ENCODE assay signal across 8 mouse cellular contexts in genomic region chr13:92353956-92354355, GRCm38 (mm10). TPM values are rescaled to one million over a fixed set of nuclear protein-coding genes. Genes with fewer than 3 reads are reported as not detected.
DNase-seq lines count a peak whose midpoint lies in the region; ATAC-seq and TF ChIP-seq lines count a peak whose summit lies in the region.

No protein-coding gene starts in this region.

- peak overlapping the region; percentile 56 for H3K4me2 ChIP-seq in forebrain, embryonic 11.5 days (ENCODE audit: low read depth, low read length, severe bottlenecking)
- peak overlapping the region; percentile 95 for H3K4me2 ChIP-seq in limb, embryonic 12.5 days

- no peaks in the 10 kb centered on the region for H3K27me3 ChIP-seq in erythroblast, embryonic 14.5 days (ENCODE audit: control insufficient read depth)
- H3K27me3 ChIP-seq in E14TG2a.4 (ENCODE audit: insufficient read depth, low read length) = no peaks in the 10 kb centered on the region
- H3K27me3 ChIP-seq in forebrain, embryonic 11.5 days (ENCODE audit: control insufficient read depth, insufficient read depth, low read length) = no peaks in the 10 kb centered on the region
- no peaks in the 10 kb centered on the region for H3K27me3 ChIP-seq in limb, embryonic 12.5 days

- 37% methylated on average over 4 of the region's 4 CpGs for WGBS in forebrain, embryonic 11.5 days
- 23% methylated on average over 4 of the region's 4 CpGs for WGBS in limb, embryonic 12.5 days

- peak overlapping the region; percentile 48; the same call in 1 of the 2 replicates for H3K9ac ChIP-seq in forebrain, embryonic 11.5 days (ENCODE audit: low read length)
- H3K9ac ChIP-seq in limb, embryonic 12.5 days (replicated peaks) = peak overlapping the region; percentile 76

- ATAC-seq in erythroblast, adult 5-6 weeks (replicated peaks; ENCODE audit: low FRiP score, poor library complexity, severe bottlenecking) = no peak
- ATAC-seq in forebrain, embryonic 11.5 days (replicated peaks; ENCODE audit: low FRiP score) = no peak; the same call in 1 of the 2 replicates
- ATAC-seq in limb, embryonic 12.5 days (ENCODE audit: insufficient number of reproducible peaks, insufficient read depth, low FRiP score, low TSS enrichment, low read depth) = no peak

- H3K36me3 ChIP-seq in erythroblast, embryonic 14.5 days (ENCODE audit: control insufficient read depth) = peaks cover 66% of the 10 kb centered on the region
- peaks cover 65% of the 10 kb centered on the region for H3K36me3 ChIP-seq in E14TG2a.4 (ENCODE audit: insufficient read depth, low read length)
- H3K36me3 ChIP-seq in forebrain, embryonic 11.5 days (ENCODE audit: control insufficient read depth, insufficient read depth, low read length) = no peaks in the 10 kb centered on the region
- H3K36me3 ChIP-seq in limb, embryonic 12.5 days = peaks cover 28% of the 10 kb centered on the region; the same call in 1 of the 2 replicates

- no peak overlapping the region for H3K27ac ChIP-seq in forebrain, embryonic 11.5 days (ENCODE audit: low read depth, low read length)
- no peak overlapping the region for H3K27ac ChIP-seq in limb, embryonic 12.5 days

- no peaks in the 10 kb centered on the region for H3K9me3 ChIP-seq in erythroblast, embryonic 14.5 days (ENCODE audit: control insufficient read depth, low read length)
- no peaks in the 10 kb centered on the region for H3K9me3 ChIP-seq in E14TG2a.4 (ENCODE audit: low read length)
- H3K9me3 ChIP-seq in forebrain, embryonic 11.5 days (ENCODE audit: control insufficient read depth, low read length) = no peaks in the 10 kb centered on the region
- no peaks in the 10 kb centered on the region for H3K9me3 ChIP-seq in limb, embryonic 12.5 days

- peaks cover 46% of the 10 kb centered on the region for H3K4me1 ChIP-seq in erythroblast, embryonic 14.5 days (ENCODE audit: control insufficient read depth)
- H3K4me1 ChIP-seq in E14TG2a.4 (replicated peaks; ENCODE audit: low read depth, low read length) = peaks cover 25% of the 10 kb centered on the region
- H3K4me1 ChIP-seq in forebrain, embryonic 11.5 days (replicated peaks; ENCODE audit: control insufficient read depth, insufficient read depth, low read length) = peaks cover 4% of the 10 kb centered on the region; the same call in 1 of the 2 replicates
- H3K4me1 ChIP-seq in limb, embryonic 12.5 days (replicated peaks) = peaks cover 18% of the 10 kb centered on the region

- H3K4me3 ChIP-seq in erythroblast, embryonic 14.5 days (replicated peaks) = peak overlapping the region; percentile 88
- peak overlapping the region; percentile 93 for H3K4me3 ChIP-seq in E14TG2a.4 (replicated peaks; ENCODE audit: low read length)
- peak overlapping the region; percentile 68 for H3K4me3 ChIP-seq in forebrain, embryonic 11.5 days (ENCODE audit: low read depth, low read length)
- peak overlapping the region; percentile 69 for H3K4me3 ChIP-seq in limb, embryonic 12.5 days (replicated peaks)

- no peak for DNase-seq in forebrain, embryonic 11.5 days (ENCODE audit: low spot score)
- DNase-seq in natural killer cell, adult 2 months (ENCODE audit: low spot score in 2 of 2) = peak; percentile 39 to 51
- no peak for DNase-seq in left cerebral cortex, adult 9 months (ENCODE audit: low spot score in 2 of 2)
- no peak for DNase-seq in spleen, postnatal 14 days (ENCODE audit: low spot score in 2 of 2)

- TF ChIP-seq CTCF in E14TG2a.4 (conservative IDR thresholded peaks at IDR 0.05; ENCODE audit: low read length) = no peak

RNA-seq across cellular contexts. Expression of gene Dhfr, which starts 0.6 kb away (rescaled TPM):
- 0.21 and 0.23 TPM in 2 replicates for polyA plus RNA-seq in erythroblast, embryonic 14.5 days (2012)
- total RNA-seq in erythroblast, adult 5-6 weeks (2015; ENCODE audit: low replicate concordance) = 6.1 and 8.8 TPM in 2 replicates
- 7.1 TPM in 2 replicates for total RNA-seq in erythroblast, adult 5-6 weeks (2017; ENCODE audit: low replicate concordance)
- 29.1 and 29.6 TPM in 2 replicates for polyA plus RNA-seq in forebrain, embryonic 11.5 days (2014; fragmentation: Nextera tagmentation; extraction: Ambion mirVana)
- polyA plus RNA-seq in limb, embryonic 12.5 days (2016; fragmentation: Nextera tagmentation; extraction: Ambion mirVana) = 20.7 and 21.9 TPM in 2 replicates

RNA-seq across cellular contexts. Expression of gene Msh3, which starts 0.8 kb away (rescaled TPM):
- polyA plus RNA-seq in erythroblast, embryonic 14.5 days (2012) = 0.37 and 0.54 TPM in 2 replicates
- total RNA-seq in erythroblast, adult 5-6 weeks (2015; ENCODE audit: low replicate concordance) = 8.5 and 11.3 TPM in 2 replicates
- total RNA-seq in erythroblast, adult 5-6 weeks (2017; ENCODE audit: low replicate concordance) = 12.7 and 19.8 TPM in 2 replicates
- 39.0 and 43.8 TPM in 2 replicates for polyA plus RNA-seq in forebrain, embryonic 11.5 days (2014; fragmentation: Nextera tagmentation; extraction: Ambion mirVana)
- 42.7 and 43.8 TPM in 2 replicates for polyA plus RNA-seq in limb, embryonic 12.5 days (2016; fragmentation: Nextera tagmentation; extraction: Ambion mirVana)

RNA-seq across cellular contexts. Expression of gene Gm20379, which starts 48.2 kb away (rescaled TPM):
- polyA plus RNA-seq in erythroblast, embryonic 14.5 days (2012) = not detected in 2 replicates
- total RNA-seq in erythroblast, adult 5-6 weeks (2015; ENCODE audit: low replicate concordance) = not detected in 2 replicates
- not detected in 2 replicates for total RNA-seq in erythroblast, adult 5-6 weeks (2017; ENCODE audit: low replicate concordance)
- polyA plus RNA-seq in forebrain, embryonic 11.5 days (2014; fragmentation: Nextera tagmentation; extraction: Ambion mirVana) = 1.3 and 1.9 TPM in 2 replicates
- polyA plus RNA-seq in limb, embryonic 12.5 days (2016; fragmentation: Nextera tagmentation; extraction: Ambion mirVana) = 1.5 and 2.6 TPM in 2 replicates

Comparison
In these comparisons a context has a peak if more than half of its experiments do, and no peak if none do; other contexts are left out.
1. DNase-seq: peak in natural killer cell, adult 2 months (2 of 2); none in forebrain, embryonic 11.5 days (single experiment), left cerebral cortex, adult 9 months (0 of 2) and spleen, postnatal 14 days (0 of 2).
2. RNA of gene Dhfr, which starts 0.6 kb away (polyA plus RNA-seq): 29.1 to 29.6 TPM in forebrain, embryonic 11.5 days and 20.7 to 21.9 TPM in limb, embryonic 12.5 days; 0.21 to 0.23 TPM in erythroblast, embryonic 14.5 days; every median in the first group is over 10 times any median in the second.
3. RNA of gene Msh3, which starts 0.8 kb away (polyA plus RNA-seq): 39.0 to 43.8 TPM in forebrain, embryonic 11.5 days and 42.7 to 43.8 TPM in limb, embryonic 12.5 days; 0.37 to 0.54 TPM in erythroblast, embryonic 14.5 days; every median in the first group is over 10 times any median in the second.
4. Peak in every context shown above with its lines, with median percentiles within 50 percentile points of each other: H3K4me3 ChIP-seq.